Mouse (Mus musculus) embryonic fibroblast, embryonic 13.5 days (primary cell): ENCODE data around the gene Spint2.

Experiments
- CTCF ChIP-seq: IDR thresholded peaks from 2 replicates; pipeline ENCODE4 v1.5.1; 2011; ENCODE audit warnings: mild to moderate bottlenecking, control low read depth, low read length, moderate library complexity, borderline replicate concordance; ENCODE audit not compliant: insufficient read depth
- POLR2A ChIP-seq: IDR thresholded peaks from 2 replicates; pipeline ENCODE4 v1.6.1; 2011; ENCODE audit warnings: low read depth, mild to moderate bottlenecking, control low read depth, low read length, moderate library complexity

DNA sequence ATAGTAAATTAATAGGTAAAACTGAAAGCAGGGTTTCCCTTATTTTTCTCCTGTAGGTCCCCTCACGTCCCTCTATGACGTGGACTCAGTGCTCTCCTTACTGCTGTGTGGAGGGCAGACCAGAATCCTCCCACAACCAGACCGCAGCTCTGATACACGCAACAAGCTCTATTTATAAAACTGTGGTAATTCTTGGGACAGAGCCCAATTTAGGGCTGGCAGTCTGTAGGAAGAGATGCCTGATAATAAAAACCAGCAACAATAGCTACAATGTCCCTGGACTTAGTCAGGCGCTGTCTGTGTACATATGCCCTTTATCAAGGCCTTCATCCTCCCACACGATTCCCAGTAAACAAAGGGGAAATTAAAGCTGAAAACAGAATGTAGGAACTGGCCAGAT, 48.0 kb downstream of the Spint2 start:
- TF ChIP-seq CTCF (no peak), POLR2A (no peak)
